Mouse (Mus musculus): ENCODE data around the gene Gm10570.

DNA sequence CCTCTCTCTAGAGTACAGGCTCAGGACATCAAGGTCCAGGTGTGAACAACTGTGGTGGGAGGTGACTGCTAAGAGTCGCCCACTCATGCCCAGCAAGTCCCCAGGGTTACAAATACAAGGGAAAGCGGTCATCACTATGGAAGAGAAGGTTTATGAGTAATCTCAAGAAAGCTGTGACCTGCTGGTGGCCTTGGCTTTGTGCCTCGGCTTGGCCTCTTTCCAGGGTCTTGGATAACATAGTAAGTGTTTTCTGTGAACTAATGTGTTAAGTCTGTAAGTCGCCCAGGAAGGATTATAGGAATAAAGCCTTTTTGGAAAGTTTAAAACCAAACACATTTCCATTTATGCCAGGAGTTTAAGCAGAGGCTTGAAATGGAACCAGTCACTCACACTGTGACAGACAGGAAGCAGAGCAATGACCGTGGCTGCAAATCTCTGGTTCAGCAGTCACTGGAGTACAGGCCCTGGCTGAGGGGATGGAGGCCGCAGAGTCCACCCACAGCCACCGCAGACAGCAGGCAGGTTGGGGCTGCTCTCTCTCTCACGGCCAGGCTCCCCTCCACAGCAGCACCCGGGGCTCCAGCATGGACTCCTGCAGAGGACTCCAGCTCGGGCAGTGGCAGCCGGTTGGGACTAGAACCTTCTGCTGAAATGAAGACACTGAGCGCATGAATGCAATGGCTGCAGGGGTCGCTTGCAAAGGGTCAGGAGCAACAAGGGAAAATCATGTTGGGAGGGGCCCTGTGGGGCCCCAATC is 7.5 kb upstream of the Gm10570 start:
- TF ChIP-seq CTCF (IDR thresholded peaks at IDR 0.05 in 2 of 3, conservative IDR thresholded peaks at IDR 0.05 in 1 of 3; ENCODE audit: control insufficient read depth in 1 of 3, insufficient read depth in 1 of 3, low read depth in 2 of 3, low read length in 3 of 3, poor library complexity in 1 of 3, severe bottlenecking in 1 of 3), result no peak
- no peak for TF ChIP-seq MAFK (IDR thresholded peaks at IDR 0.05; ENCODE audit: borderline replicate concordance, low read depth, low read length)
- no peak for TF ChIP-seq SMC3 (IDR thresholded peaks at IDR 0.05; ENCODE audit: low read depth, low read length)
- TF ChIP-seq POLR2A (IDR thresholded peaks at IDR 0.05; ENCODE audit: control insufficient read depth in 1 of 2, insufficient read depth in 1 of 2, low read depth in 1 of 2, low read length in 2 of 2, poor library complexity in 1 of 2), result no peak
- TF ChIP-seq POLR2AphosphoS2 (IDR thresholded peaks at IDR 0.05; ENCODE audit: low read length), result no peak
- TF ChIP-seq GABPA (IDR thresholded peaks at IDR 0.05; ENCODE audit: low read depth, low read length), result no peak

Measured in MEL (cell line).